Mouse (Mus musculus): Measurements from ENCODE around the gene Sclt1.

GRCm38 (mm10) chr3:41674778-41675177 lies 67.5 kb downstream of the Sclt1 start:
- TF ChIP-seq CTCF (conservative IDR thresholded peaks at IDR 0.05; ENCODE audit: low read length) (peak; percentile 37), POU5F1 (IDR thresholded peaks at IDR 0.05; ENCODE audit: borderline replicate concordance, low read length) (no peak), NANOG (IDR thresholded peaks at IDR 0.05; ENCODE audit: borderline replicate concordance, low read length) (no peak)
